Mouse (Mus musculus): Measurements from ENCODE around the gene Gabarapl2.

DNA sequence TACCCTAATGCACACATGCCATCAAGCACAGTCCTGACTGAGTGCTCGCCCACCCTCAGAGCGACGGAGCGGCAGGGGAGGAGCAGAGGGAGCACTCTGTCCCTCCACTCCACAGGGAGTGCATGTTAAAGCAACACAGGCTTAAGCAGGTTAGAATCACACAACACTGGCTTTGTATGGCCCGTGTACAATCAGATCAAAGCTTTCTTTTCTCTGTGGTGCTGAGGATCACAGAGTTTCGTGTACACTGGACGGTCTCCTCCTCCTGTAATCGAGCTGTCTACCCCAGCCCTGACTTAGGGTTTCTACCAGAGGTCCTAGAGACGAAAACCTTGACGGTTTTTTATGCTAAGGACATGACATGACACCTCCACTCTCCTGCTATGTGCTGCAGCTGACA is 28.0 kb downstream of the Gabarapl2 start:
- TF ChIP-seq POLR2A (IDR thresholded peaks at IDR 0.05; ENCODE audit: borderline replicate concordance, low read depth, low read length) (no peak), CTCF (IDR thresholded peaks at IDR 0.05; ENCODE audit: low read depth, low read length) (no peak)
